Mouse (Mus musculus): ENCODE data around the gene Gm20715. TPM values are rescaled to one million over a fixed set of nuclear protein-coding genes. Genes with fewer than 3 reads are reported as not detected.

Gene Gm20715
- under 1 TPM in 1 of 2 experiments, not detected in 1; 0.07 TPM for total RNA-seq (2023)

GRCm38 (mm10) chr7:6410043-6410442, at the start of gene Gm20715:
Gene Gm20715, plus strand, starts transcription at chr7:6410277.

GRCm38 (mm10) chr7:6363047-6363488, 47.0 kb upstream of the Gm20715 start, which contains the start of gene Zfp78:
Gene Zfp78, plus strand, starts transcription at chr7:6363280.

GRCm38 (mm10) chr7:6383044-6383455, 27.0 kb upstream of the Gm20715 start, which contains the start of gene Zfp28:
Gene Zfp28, plus strand, starts transcription at chr7:6383295.

GRCm38 (mm10) chr7:6397996-6398975, 11.8 kb upstream of the Gm20715 start, which contains the start of gene Smim17:
Gene Smim17, plus strand, starts transcription at chr7:6398715.

GRCm38 (mm10) chr7:6438388-6438787, 28.3 kb downstream of the Gm20715 start, which contains the start of gene Olfr1344:
Gene Olfr1344, plus strand, starts transcription at chr7:6438688.

GRCm38 (mm10) chr7:6455868-6456267, 45.8 kb downstream of the Gm20715 start, which contains the start of gene Olfr1336:
Gene Olfr1336, plus strand, starts transcription at chr7:6456168.

GRCm38 (mm10) chr7:6466951-6467350, 56.9 kb downstream of the Gm20715 start, which contains the start of gene Olfr1346:
Gene Olfr1346, plus strand, starts transcription at chr7:6467101.

GRCm38 (mm10) chr7:6486841-6487240, 76.8 kb downstream of the Gm20715 start, which contains the start of gene Olfr5:
Gene Olfr5, minus strand, starts transcription at chr7:6486941.

Other genes with a start within 250 kb of the Gm20715 start
- 1 to 10 TPM; 5.3 to 8.3 TPM for gene Zfp444, start 238.1 kb upstream of the Gm20715 start, total RNA-seq (2023)
- not detected for gene Galp, start 213.2 kb upstream of the Gm20715 start, total RNA-seq (2023)
- gene Zscan5b, start 188.0 kb upstream of the Gm20715 start, total RNA-seq (2023): not detected
- gene Epp13, start 157.6 kb upstream of the Gm20715 start, total RNA-seq (2023): not detected
- gene Zfp667, start 123.7 kb upstream of the Gm20715 start, total RNA-seq (2023): under 1 TPM; 0.40 to 0.66 TPM
- gene Zfp583, start 79.0 kb upstream of the Gm20715 start, total RNA-seq (2023): under 1 TPM; 0.50 to 0.55 TPM
- gene Gm3854, start 66.5 kb upstream of the Gm20715 start, total RNA-seq (2023): not detected
- gene Zfp78, start 47.0 kb upstream of the Gm20715 start, total RNA-seq (2023): 1 to 10 TPM in 1 of 2 experiments, under 1 TPM in 1; 0.70 to 1.2 TPM
- gene Zfp28, start 27.0 kb upstream of the Gm20715 start, total RNA-seq (2023): 1 to 10 TPM; 1.6 to 2.5 TPM
- not detected for gene Smim17, start 11.6 kb upstream of the Gm20715 start, total RNA-seq (2023)
- gene Olfr1344, start 28.4 kb downstream of the Gm20715 start, total RNA-seq (2023): not detected
- not detected for gene Olfr1336, start 45.9 kb downstream of the Gm20715 start, total RNA-seq (2023)
- gene Olfr1346, start 56.8 kb downstream of the Gm20715 start, total RNA-seq (2023): not detected
- gene Olfr5, start 76.7 kb downstream of the Gm20715 start, total RNA-seq (2023): not detected
- gene Olfr1347, start 89.5 kb downstream of the Gm20715 start, total RNA-seq (2023): not detected
- not detected for gene Olfr1348, start 98.5 kb downstream of the Gm20715 start, total RNA-seq (2023)
- gene Olfr1349, start 112.7 kb downstream of the Gm20715 start, total RNA-seq (2023): not detected
- gene Olfr1350, start 154.6 kb downstream of the Gm20715 start, total RNA-seq (2023): not detected